ENCODE assay signal across 8 mouse cellular contexts in genomic region chr7:16296146-16296545, GRCm38 (mm10). TPM values are rescaled to one million over a fixed set of nuclear protein-coding genes. Genes with fewer than 3 reads are reported as not detected.
DNase-seq lines count a peak whose midpoint lies in the region; ATAC-seq lines count a peak whose summit lies in the region.

No protein-coding gene starts in this region.

- no peaks in the 10 kb centered on the region for H3K36me3 ChIP-seq in kidney, embryonic 15.5 days
- H3K36me3 ChIP-seq in forebrain, embryonic 15.5 days, result no peaks in the 10 kb centered on the region
- H3K36me3 ChIP-seq in midbrain, embryonic 12.5 days, result no peaks in the 10 kb centered on the region

- ATAC-seq in kidney, embryonic 15.5 days (replicated peaks; ENCODE audit: low FRiP score), result no peak
- no peak for ATAC-seq in forebrain, embryonic 15.5 days (replicated peaks)
- ATAC-seq in midbrain, embryonic 12.5 days (ENCODE audit: low FRiP score, low read depth), result no peak

- H3K4me2 ChIP-seq in kidney, embryonic 15.5 days, result peak overlapping the region; percentile 98
- peak overlapping the region; percentile 72 for H3K4me2 ChIP-seq in forebrain, embryonic 15.5 days (replicated peaks)
- H3K4me2 ChIP-seq in midbrain, embryonic 12.5 days (replicated peaks), result peak overlapping the region; percentile 91

- 34% methylated on average over 2 of the region's 2 CpGs for WGBS in kidney, embryonic 15.5 days
- WGBS in forebrain, embryonic 15.5 days, result 38% methylated on average over 2 of the region's 2 CpGs
- 42% methylated on average over 2 of the region's 2 CpGs for WGBS in midbrain, embryonic 12.5 days

- H3K4me1 ChIP-seq in kidney, embryonic 15.5 days, result peaks cover 50% of the 10 kb centered on the region
- H3K4me1 ChIP-seq in brown adipose tissue, adult 24 weeks (ENCODE audit: control insufficient read depth, insufficient read depth, insufficient read length, low read length), result no peaks in the 10 kb centered on the region; the same call in 1 of the 2 replicates
- peaks cover 37% of the 10 kb centered on the region for H3K4me1 ChIP-seq in forebrain, embryonic 15.5 days
- H3K4me1 ChIP-seq in midbrain, embryonic 12.5 days, result peaks cover 36% of the 10 kb centered on the region

- H3K9ac ChIP-seq in kidney, embryonic 15.5 days, result no peak overlapping the region
- H3K9ac ChIP-seq in forebrain, embryonic 15.5 days (replicated peaks), result peak overlapping the region; percentile 33
- H3K9ac ChIP-seq in midbrain, embryonic 12.5 days (replicated peaks), result peak overlapping the region; percentile 35; the same call in 1 of the 2 replicates

- H3K27ac ChIP-seq in kidney, embryonic 15.5 days, result peak overlapping the region; percentile 94
- H3K27ac ChIP-seq in brown adipose tissue, adult 24 weeks (replicated peaks; ENCODE audit: low read depth, low read length), result peak overlapping the region; percentile 32; the same call in 1 of the 2 replicates
- H3K27ac ChIP-seq in forebrain, embryonic 15.5 days (replicated peaks), result peak overlapping the region; percentile 16
- H3K27ac ChIP-seq in midbrain, embryonic 12.5 days (replicated peaks), result no peak overlapping the region

- H3K27me3 ChIP-seq in kidney, embryonic 15.5 days, result no peaks in the 10 kb centered on the region
- no peaks in the 10 kb centered on the region for H3K27me3 ChIP-seq in forebrain, embryonic 15.5 days
- H3K27me3 ChIP-seq in midbrain, embryonic 12.5 days, result peaks cover 18% of the 10 kb centered on the region; the same call in 1 of the 2 replicates

- no peak for DNase-seq in kidney, postnatal 10 days
- no peak for DNase-seq in frontal cortex, postnatal 14 days (ENCODE audit: low spot score in 2 of 2)
- DNase-seq in retina, postnatal 1 day, result no peak
- DNase-seq in B cell, adult 2 months, result no peak

- no peaks in the 10 kb centered on the region for H3K9me3 ChIP-seq in kidney, embryonic 15.5 days (replicated peaks)
- H3K9me3 ChIP-seq in forebrain, embryonic 15.5 days, result no peaks in the 10 kb centered on the region
- H3K9me3 ChIP-seq in midbrain, embryonic 12.5 days, result no peaks in the 10 kb centered on the region

- 0 out of 2 replicates have a peak overlapping the region, but pooled peaks have one; percentile 42 for H3K4me3 ChIP-seq in kidney, embryonic 15.5 days (replicated peaks)
- no peak overlapping the region for H3K4me3 ChIP-seq in brown adipose tissue, adult 24 weeks (ENCODE audit: insufficient read depth, low read depth, low read length)
- peak overlapping the region; percentile 39; the same call in 1 of the 2 replicates for H3K4me3 ChIP-seq in forebrain, embryonic 15.5 days
- peak overlapping the region; percentile 36; the same call in 1 of the 2 replicates for H3K4me3 ChIP-seq in midbrain, embryonic 12.5 days

RNA-seq across cellular contexts. Expression of gene Ccdc9, which starts 9.6 kb away (rescaled TPM):
- polyA plus RNA-seq in kidney, embryonic 15.5 days (2015; fragmentation: Nextera tagmentation; extraction: Ambion mirVana), result 28.9 and 33.0 TPM in 2 replicates
- polyA plus RNA-seq in brown adipose tissue, adult 24 weeks (2012; ENCODE audit: insufficient read depth, insufficient read length, missing spikeins), result 26.4 and 28.6 TPM in 2 replicates
- polyA plus RNA-seq in forebrain, embryonic 15.5 days (2015; fragmentation: Nextera tagmentation; extraction: Ambion mirVana), result 31.1 and 35.5 TPM in 2 replicates
- polyA plus RNA-seq in midbrain, embryonic 12.5 days (2016; fragmentation: Nextera tagmentation; extraction: Ambion mirVana), result 43.2 and 48.8 TPM in 2 replicates

RNA-seq across cellular contexts. Expression of gene Bbc3, which starts 12.0 kb away (rescaled TPM):
- 12.3 and 12.4 TPM in 2 replicates for polyA plus RNA-seq in kidney, embryonic 15.5 days (2015; fragmentation: Nextera tagmentation; extraction: Ambion mirVana)
- polyA plus RNA-seq in brown adipose tissue, adult 24 weeks (2012; ENCODE audit: insufficient read depth, insufficient read length, missing spikeins), result 5.0 and 10.8 TPM in 2 replicates
- polyA plus RNA-seq in forebrain, embryonic 15.5 days (2015; fragmentation: Nextera tagmentation; extraction: Ambion mirVana), result 16.7 and 18.5 TPM in 2 replicates
- polyA plus RNA-seq in midbrain, embryonic 12.5 days (2016; fragmentation: Nextera tagmentation; extraction: Ambion mirVana), result 17.3 and 18.9 TPM in 2 replicates

RNA-seq across cellular contexts. Expression of gene Inafm1, which starts 22.7 kb away (rescaled TPM):
- 16.4 and 19.5 TPM in 2 replicates for polyA plus RNA-seq in kidney, embryonic 15.5 days (2015; fragmentation: Nextera tagmentation; extraction: Ambion mirVana)
- polyA plus RNA-seq in brown adipose tissue, adult 24 weeks (2012; ENCODE audit: insufficient read depth, insufficient read length, missing spikeins), result 16.0 and 17.2 TPM in 2 replicates
- polyA plus RNA-seq in forebrain, embryonic 15.5 days (2015; fragmentation: Nextera tagmentation; extraction: Ambion mirVana), result 27.0 and 27.5 TPM in 2 replicates
- polyA plus RNA-seq in midbrain, embryonic 12.5 days (2016; fragmentation: Nextera tagmentation; extraction: Ambion mirVana), result 20.5 and 20.6 TPM in 2 replicates

RNA-seq across cellular contexts. Expression of gene C5ar1, which starts 36.8 kb away (rescaled TPM):
- polyA plus RNA-seq in kidney, embryonic 15.5 days (2015; fragmentation: Nextera tagmentation; extraction: Ambion mirVana), result 2.5 and 3.7 TPM in 2 replicates
- polyA plus RNA-seq in brown adipose tissue, adult 24 weeks (2012; ENCODE audit: insufficient read depth, insufficient read length, missing spikeins), result 3.6 and 5.2 TPM in 2 replicates
- polyA plus RNA-seq in forebrain, embryonic 15.5 days (2015; fragmentation: Nextera tagmentation; extraction: Ambion mirVana), result 1.1 and 1.3 TPM in 2 replicates
- 1.3 and 1.5 TPM in 2 replicates for polyA plus RNA-seq in midbrain, embryonic 12.5 days (2016; fragmentation: Nextera tagmentation; extraction: Ambion mirVana)

RNA-seq across cellular contexts. Expression of gene C5ar2, which starts 52.2 kb away (rescaled TPM):
- 0.04 and 0.08 TPM in 2 replicates for polyA plus RNA-seq in kidney, embryonic 15.5 days (2015; fragmentation: Nextera tagmentation; extraction: Ambion mirVana)
- polyA plus RNA-seq in brown adipose tissue, adult 24 weeks (2012; ENCODE audit: insufficient read depth, insufficient read length, missing spikeins), result 0.40 and 0.46 TPM in 2 replicates
- 0.06 TPM in 1 of 2 replicates, not detected in the other for polyA plus RNA-seq in forebrain, embryonic 15.5 days (2015; fragmentation: Nextera tagmentation; extraction: Ambion mirVana)
- polyA plus RNA-seq in midbrain, embryonic 12.5 days (2016; fragmentation: Nextera tagmentation; extraction: Ambion mirVana), result 0.11 TPM in 1 of 2 replicates, not detected in the other
